Mouse (Mus musculus): ENCODE data around the gene Pradc1. TPM values are rescaled to one million over a fixed set of nuclear protein-coding genes. Genes with fewer than 3 reads are reported as not detected.

The Pradc1 gene
- total and polyA plus RNA-seq, 2 experiments: 6.3 to 19.7 TPM

DNA sequence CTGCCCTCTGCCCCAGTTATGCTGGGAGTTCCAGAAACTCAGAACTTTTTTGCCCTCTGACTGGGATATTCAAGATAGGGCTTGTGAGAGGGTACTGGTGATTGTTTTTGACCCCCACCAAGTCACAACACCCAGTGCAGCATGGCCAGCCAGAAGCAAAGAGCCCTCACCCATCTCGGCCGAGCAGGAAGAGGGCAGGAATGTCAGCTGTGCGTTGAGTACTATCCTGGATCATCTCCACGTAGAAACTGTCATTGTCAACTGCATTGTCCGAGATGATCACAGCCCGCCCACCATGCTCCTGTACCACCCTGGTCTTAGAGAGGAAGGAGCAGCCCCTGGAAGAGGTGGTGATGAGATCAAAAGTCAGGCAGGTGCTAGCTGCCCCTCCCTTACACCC is 4.4 kb downstream of the Pradc1 start:
- no peaks in the 10 kb centered on the region; the same call in 1 of the 2 replicates for H3K36me3 ChIP-seq (ENCODE audit: control insufficient read depth, insufficient read depth, low read length)
- no peaks in the 10 kb centered on the region for H3K27me3 ChIP-seq (ENCODE audit: control insufficient read depth, insufficient read depth, low read length)
- 94% methylated on average over 6 of the region's 6 CpGs for WGBS
- no peak overlapping the region for H3K9ac ChIP-seq (ENCODE audit: low read depth, low read length)
- no peak overlapping the region for H3K27ac ChIP-seq (replicated peaks; ENCODE audit: insufficient read depth, low read depth, low read length)
- H3K4me1 ChIP-seq (ENCODE audit: control insufficient read depth, insufficient read depth, low read length): peaks cover 3% of the 10 kb centered on the region
- peaks cover 3% of the 10 kb centered on the region; the same call in 1 of the 2 replicates for H3K79me2 ChIP-seq (ENCODE audit: control insufficient read depth, insufficient read depth, low read length)
- DNase-seq (ENCODE audit: extremely low read depth, low read depth, low spot score): no peak
- no peak overlapping the region for H3K4me3 ChIP-seq (ENCODE audit: insufficient read depth, low read depth, low read length)
- TF ChIP-seq CTCF (IDR thresholded peaks at IDR 0.05; ENCODE audit: low read depth, low read length) (no peak), POLR2A (IDR thresholded peaks at IDR 0.05; ENCODE audit: extremely low read depth, insufficient read depth, low read length) (no peak)

DNA sequence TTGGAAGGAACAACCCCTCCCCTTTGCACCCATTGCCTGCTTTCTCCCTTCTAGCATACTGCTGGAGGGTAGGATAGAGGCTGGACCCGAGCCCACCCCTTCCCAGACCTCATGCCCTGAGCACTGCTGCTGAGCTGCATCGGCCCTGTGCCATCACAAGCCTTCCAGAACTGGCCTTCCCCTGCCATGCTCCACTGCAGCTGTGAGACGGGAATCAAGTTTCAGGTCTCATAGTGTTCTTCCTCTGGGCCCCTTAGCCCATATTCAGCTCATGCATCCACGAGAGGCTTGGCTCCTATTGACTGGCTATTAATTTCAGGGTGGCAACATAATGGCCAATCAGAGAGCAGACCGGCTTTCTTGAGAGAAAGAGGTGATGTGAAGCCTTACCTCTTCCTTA is 6.5 kb downstream of the Pradc1 start:
- Histone ChIP-seq H3K4me3 (ENCODE audit: insufficient read depth, low read depth, low read length) (no peak overlapping the region), H3K36me3 (ENCODE audit: control insufficient read depth, insufficient read depth, low read length) (no peaks in the 10 kb centered on the region; the same call in 1 of the 2 replicates), H3K79me2 (ENCODE audit: control insufficient read depth, insufficient read depth, low read length) (no peaks in the 10 kb centered on the region; the same call in 1 of the 2 replicates), H3K27me3 (ENCODE audit: control insufficient read depth, insufficient read depth, low read length) (no peaks in the 10 kb centered on the region), H3K4me1 (ENCODE audit: control insufficient read depth, insufficient read depth, low read length) (no peaks in the 10 kb centered on the region), H3K9ac (ENCODE audit: low read depth, low read length) (no peak overlapping the region), H3K27ac (replicated peaks; ENCODE audit: insufficient read depth, low read depth, low read length) (no peak overlapping the region)
- WGBS: 93% methylated on average over 5 of the region's 5 CpGs
- TF ChIP-seq POLR2A (IDR thresholded peaks at IDR 0.05; ENCODE audit: extremely low read depth, insufficient read depth, low read length) (no peak), CTCF (IDR thresholded peaks at IDR 0.05; ENCODE audit: low read depth, low read length) (no peak)
- no peak for DNase-seq (ENCODE audit: extremely low read depth, low read depth, low spot score)

DNA sequence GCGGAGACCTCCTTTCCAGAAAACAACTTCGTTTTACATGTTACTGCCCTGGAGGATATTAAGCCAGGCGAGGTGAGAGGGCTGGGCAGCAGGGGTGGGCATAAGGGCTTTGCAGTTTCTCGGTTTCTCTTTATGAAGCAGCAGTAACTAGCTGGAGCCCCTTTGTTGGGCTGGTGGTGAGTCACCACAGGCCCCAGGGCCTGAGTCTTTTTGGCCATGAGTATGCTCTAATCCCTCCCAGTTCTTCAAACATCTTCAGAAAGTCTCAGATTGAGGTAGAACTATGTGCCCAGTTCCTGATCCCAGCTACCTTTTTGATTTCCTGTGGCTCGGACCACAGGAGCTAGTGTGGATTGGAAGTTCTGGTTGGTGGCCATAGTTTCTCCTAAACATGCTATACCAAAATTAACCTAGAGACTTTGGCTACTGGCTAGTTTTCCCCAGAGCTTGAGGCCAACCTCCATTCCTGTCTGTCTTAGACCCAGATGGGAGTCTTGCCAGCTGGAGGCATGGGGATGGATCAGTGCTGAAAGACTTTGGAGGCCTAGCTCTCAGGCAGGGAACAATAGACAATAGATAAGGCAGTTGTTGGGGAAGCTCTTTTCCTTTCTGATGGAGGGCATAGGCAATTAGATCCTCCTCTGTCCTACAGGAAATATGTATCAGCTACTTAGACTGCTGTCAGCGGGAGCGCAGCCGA is 7.4 kb downstream of the Pradc1 start:
- TF ChIP-seq CTCF (IDR thresholded peaks at IDR 0.05; ENCODE audit: low read depth, low read length) (no peak), POLR2A (IDR thresholded peaks at IDR 0.05; ENCODE audit: extremely low read depth, insufficient read depth, low read length) (no peak)
- Histone ChIP-seq H3K4me3 (ENCODE audit: insufficient read depth, low read depth, low read length) (no peak overlapping the region), H3K36me3 (ENCODE audit: control insufficient read depth, insufficient read depth, low read length) (peaks cover 2% of the 10 kb centered on the region; the same call in 1 of the 2 replicates), H3K9ac (ENCODE audit: low read depth, low read length) (no peak overlapping the region), H3K4me1 (ENCODE audit: control insufficient read depth, insufficient read depth, low read length) (no peaks in the 10 kb centered on the region), H3K79me2 (ENCODE audit: control insufficient read depth, insufficient read depth, low read length) (no peaks in the 10 kb centered on the region; the same call in 1 of the 2 replicates), H3K27ac (replicated peaks; ENCODE audit: insufficient read depth, low read depth, low read length) (no peak overlapping the region), H3K27me3 (ENCODE audit: control insufficient read depth, insufficient read depth, low read length) (no peaks in the 10 kb centered on the region)
- 93% methylated on average over 8 of the region's 8 CpGs for WGBS
- DNase-seq (ENCODE audit: extremely low read depth, low read depth, low spot score): no peak

DNA sequence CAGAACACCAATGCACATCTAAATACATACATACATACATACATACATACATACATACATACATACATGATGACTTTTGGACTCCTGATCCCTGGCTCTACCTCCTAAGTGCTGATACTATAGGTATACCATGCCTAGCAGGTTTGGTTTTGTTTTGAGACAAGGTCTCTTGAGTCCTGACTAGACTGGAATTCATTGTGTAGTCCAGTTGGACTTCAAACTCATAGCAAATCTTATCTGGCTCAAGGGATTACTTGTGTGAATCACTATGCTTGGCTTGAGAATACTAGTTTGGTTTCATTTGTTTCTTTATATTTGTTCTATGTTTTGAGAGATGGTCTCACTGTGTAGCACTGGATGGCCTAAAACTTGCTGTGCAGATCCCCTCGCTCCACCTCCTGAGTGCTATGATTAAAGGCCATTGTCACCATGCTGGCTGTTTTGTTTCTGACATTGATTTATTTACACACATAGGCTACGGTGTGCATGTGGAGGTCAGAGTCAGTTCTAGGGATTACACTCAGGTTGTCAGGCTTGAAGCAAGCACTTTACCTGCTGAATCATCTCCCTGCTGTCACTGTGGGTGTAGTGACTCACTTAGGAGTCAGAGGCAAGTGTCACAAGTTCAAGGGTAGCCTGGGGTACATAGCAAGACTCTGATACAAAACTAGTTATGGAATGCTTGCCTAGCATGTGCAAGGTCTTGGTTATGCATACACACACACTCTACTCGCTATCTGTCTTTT is 8.1 kb downstream of the Pradc1 start:
- TF ChIP-seq POLR2A (IDR thresholded peaks at IDR 0.05; ENCODE audit: extremely low read depth, insufficient read depth, low read length) (no peak), CTCF (IDR thresholded peaks at IDR 0.05; ENCODE audit: low read depth, low read length) (no peak)
- H3K27me3 ChIP-seq (ENCODE audit: control insufficient read depth, insufficient read depth, low read length): no peaks in the 10 kb centered on the region
- no peak for DNase-seq (ENCODE audit: extremely low read depth, low read depth, low spot score)
- H3K4me1 ChIP-seq (ENCODE audit: control insufficient read depth, insufficient read depth, low read length): no peaks in the 10 kb centered on the region
- H3K9ac ChIP-seq (ENCODE audit: low read depth, low read length): no peak overlapping the region
- H3K27ac ChIP-seq (replicated peaks; ENCODE audit: insufficient read depth, low read depth, low read length): no peak overlapping the region
- no peaks in the 10 kb centered on the region; the same call in 1 of the 2 replicates for H3K79me2 ChIP-seq (ENCODE audit: control insufficient read depth, insufficient read depth, low read length)
- WGBS: 58% methylated on average over 3 of the region's 3 CpGs
- H3K36me3 ChIP-seq (ENCODE audit: control insufficient read depth, insufficient read depth, low read length): peaks cover 2% of the 10 kb centered on the region; the same call in 1 of the 2 replicates
- H3K4me3 ChIP-seq (ENCODE audit: insufficient read depth, low read depth, low read length): no peak overlapping the region

DNA sequence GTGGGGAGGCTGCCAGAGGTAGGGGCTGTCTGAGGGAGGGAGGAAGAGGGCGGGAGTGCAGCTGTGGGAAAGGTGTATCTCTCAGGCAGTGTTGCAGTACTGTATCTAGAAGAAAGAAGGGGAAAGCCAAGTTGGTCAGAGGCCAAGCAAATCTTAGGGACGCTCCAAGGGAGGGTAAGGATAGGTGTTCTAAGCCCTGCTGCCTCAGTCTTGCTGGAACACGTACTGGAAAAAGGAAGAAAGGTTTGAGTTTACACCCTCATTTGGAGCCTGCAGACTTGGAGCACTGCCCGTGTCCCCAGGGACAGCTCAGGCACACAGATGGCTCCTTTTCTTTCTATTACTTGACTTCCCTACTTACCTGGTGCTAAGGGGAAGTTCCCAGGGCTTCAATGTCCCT is 10.6 kb downstream of the Pradc1 start:
- H3K79me2 ChIP-seq (ENCODE audit: control insufficient read depth, insufficient read depth, low read length): no peaks in the 10 kb centered on the region; the same call in 1 of the 2 replicates
- no peak overlapping the region for H3K9ac ChIP-seq (ENCODE audit: low read depth, low read length)
- no peak overlapping the region for H3K27ac ChIP-seq (replicated peaks; ENCODE audit: insufficient read depth, low read depth, low read length)
- H3K4me1 ChIP-seq (ENCODE audit: control insufficient read depth, insufficient read depth, low read length): no peaks in the 10 kb centered on the region
- peaks cover 2% of the 10 kb centered on the region; the same call in 1 of the 2 replicates for H3K36me3 ChIP-seq (ENCODE audit: control insufficient read depth, insufficient read depth, low read length)
- no peak overlapping the region for H3K4me3 ChIP-seq (ENCODE audit: insufficient read depth, low read depth, low read length)
- TF ChIP-seq CTCF (IDR thresholded peaks at IDR 0.05; ENCODE audit: low read depth, low read length) (no peak), POLR2A (IDR thresholded peaks at IDR 0.05; ENCODE audit: extremely low read depth, insufficient read depth, low read length) (no peak)
- DNase-seq (ENCODE audit: extremely low read depth, low read depth, low spot score): no peak
- no peaks in the 10 kb centered on the region for H3K27me3 ChIP-seq (ENCODE audit: control insufficient read depth, insufficient read depth, low read length)
- WGBS: over 99% methylated on average over 4 of the region's 4 CpGs
